Mouse (Mus musculus): ENCODE data around the gene Col6a3.

Gene Col6a3

GRCm38 (mm10) chr1:90793368-90793767 is 50.4 kb downstream of the Col6a3 start:
- DNase-seq, result no peak

DNA sequence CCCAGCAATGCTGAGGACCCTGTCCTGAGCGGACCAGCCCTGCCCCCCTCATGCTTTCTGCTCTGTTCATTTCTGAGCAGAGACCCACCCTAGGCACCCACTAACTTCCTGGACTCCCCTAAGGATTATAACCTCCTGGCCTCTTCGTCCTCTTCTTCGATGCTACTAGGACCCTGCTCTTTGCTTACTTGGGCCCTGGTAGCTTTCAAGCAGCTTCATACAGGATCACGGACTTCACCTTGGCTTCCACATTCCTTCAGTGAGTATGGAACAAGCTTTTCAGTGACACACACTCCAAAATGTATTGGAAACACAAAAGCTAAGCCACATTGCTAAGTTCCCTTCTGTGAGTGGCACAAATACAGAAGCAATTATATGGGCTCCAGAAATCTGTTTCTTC is 52.8 kb downstream of the Col6a3 start:
- DNase-seq, result no peak

- DNase-seq, result no peak
These were observed 54.3 kb downstream of the Col6a3 start for GRCm38 (mm10) chr1:90789506-90789905.

DNA sequence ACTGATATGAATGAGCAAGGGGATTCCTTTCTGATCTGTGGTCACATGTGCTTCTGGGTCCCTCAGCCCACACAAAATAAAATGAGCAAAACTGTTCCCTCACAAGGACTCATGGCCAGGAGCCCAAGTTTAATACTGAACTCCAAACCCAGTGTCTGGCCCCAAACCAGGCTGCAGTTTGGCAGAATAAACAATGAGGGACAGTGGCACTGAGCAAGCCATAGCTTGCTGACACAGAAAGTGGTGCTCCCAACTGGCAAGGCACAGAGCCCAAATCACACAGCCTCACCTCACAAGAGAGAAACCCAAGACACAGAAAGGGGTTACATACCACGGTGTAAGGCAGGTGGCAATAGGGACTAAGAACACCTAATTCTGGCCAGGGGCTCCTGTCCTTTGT is 63.3 kb downstream of the Col6a3 start:
- no peak for DNase-seq

- DNase-seq, result no peak
These were observed 64.7 kb downstream of the Col6a3 start for GRCm38 (mm10) chr1:90779072-90779471.

GRCm38 (mm10) chr1:90775477-90776241 is 68.1 kb downstream of the Col6a3 start:
- no peak for DNase-seq

- DNase-seq, result no peak
These were observed 72.6 kb downstream of the Col6a3 start for GRCm38 (mm10) chr1:90771172-90771571.

GRCm38 (mm10) chr1:90770027-90770426 is 73.7 kb downstream of the Col6a3 start:
- no peak for DNase-seq

DNA sequence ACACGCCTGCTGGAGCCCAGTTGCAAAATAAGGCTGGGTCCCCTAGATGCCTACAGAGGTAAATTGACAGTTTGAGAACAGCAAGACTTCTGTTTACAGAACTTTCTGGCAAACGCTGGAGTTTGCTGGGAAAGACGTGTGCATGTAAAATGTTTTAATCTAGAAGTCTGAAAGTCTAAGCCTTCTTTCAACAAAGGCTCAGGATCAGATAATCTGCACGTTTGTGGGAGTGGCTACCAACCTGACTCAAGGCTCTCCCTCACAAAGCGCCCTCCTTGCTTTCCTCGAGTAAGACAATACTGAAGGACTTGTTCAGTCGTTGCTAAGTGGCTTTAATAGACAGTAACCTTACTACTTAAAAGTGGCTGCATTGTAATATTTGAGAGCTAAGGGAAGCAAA is 74.5 kb downstream of the Col6a3 start:
- DNase-seq, result no peak

GRCm38 (mm10) chr1:90758091-90758673 is 85.6 kb downstream of the Col6a3 start:
- DNase-seq, result peak in 1 of 2 experiments; percentile 21

GRCm38 (mm10) chr1:90753869-90754563 is 89.8 kb downstream of the Col6a3 start:
- no peak for DNase-seq

DNA sequence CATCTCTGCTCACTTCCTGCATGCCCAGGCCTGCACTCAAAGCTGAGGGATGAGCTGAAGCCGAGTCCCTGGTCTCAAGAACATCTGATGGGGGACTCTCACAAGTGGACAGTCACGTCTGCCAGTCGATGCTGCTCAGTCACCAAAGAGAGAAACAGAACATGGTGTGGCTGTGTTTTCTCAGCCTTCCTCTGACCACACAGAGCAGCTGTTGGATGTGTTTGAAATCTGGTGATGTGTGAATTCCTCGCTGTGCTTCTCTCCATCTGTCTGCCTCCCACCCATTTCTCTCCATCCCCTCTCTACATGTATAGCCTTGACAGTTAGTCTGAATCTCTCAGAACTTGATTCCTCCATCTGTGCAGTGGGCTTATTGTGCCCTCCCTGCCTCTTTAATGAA is 92.5 kb downstream of the Col6a3 start:
- DNase-seq, result no peak

- DNase-seq, result no peak
These were observed 93.6 kb downstream of the Col6a3 start for GRCm38 (mm10) chr1:90750169-90750568.

- DNase-seq, result no peak
These were observed 95.2 kb downstream of the Col6a3 start for GRCm38 (mm10) chr1:90748544-90748943.

DNA sequence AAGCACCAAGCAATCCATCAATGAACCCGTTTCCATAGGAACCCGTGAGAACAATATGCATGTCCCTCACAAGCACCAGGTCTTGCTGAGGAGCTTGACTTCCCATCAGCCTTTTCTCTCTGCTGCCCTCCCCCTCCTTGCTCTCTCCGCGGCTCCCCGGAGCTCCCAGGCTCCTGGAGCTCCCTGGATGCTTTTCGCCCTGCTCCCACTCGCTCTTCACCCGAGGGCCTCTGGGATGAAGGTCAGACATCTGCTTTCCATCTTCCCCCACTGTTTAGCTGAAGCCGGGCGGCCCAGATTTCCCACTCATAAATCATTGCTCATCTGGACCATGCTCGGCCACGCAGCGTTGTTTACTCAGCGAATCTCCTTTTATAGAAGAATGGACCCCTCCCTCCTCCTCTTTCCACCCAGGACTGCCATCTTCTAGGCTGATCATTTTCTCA is 99.8 kb downstream of the Col6a3 start:
- peak; percentile 31 to 55 for DNase-seq

GRCm38 (mm10) chr1:90743445-90743844 is 100.3 kb downstream of the Col6a3 start:
- DNase-seq, result no peak

DNA sequence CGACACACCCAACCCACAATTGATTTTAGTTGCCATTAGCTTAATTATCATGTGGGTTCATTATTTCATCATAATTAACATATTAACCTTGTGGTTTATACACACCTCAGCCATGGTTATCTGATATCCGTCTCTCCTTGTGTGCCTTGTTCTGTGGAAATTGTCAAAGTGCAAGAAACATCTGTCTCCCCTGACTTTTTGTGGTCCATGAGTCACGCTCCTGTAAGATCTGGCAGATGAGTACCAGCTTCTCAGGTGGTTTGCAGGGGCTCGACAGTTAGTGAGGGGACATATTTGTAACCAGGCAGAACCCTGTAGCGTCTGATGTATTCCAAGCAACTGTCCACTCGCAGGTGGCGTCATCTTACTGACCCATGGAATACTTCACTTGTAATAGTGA is 101.1 kb downstream of the Col6a3 start:
- no peak for DNase-seq

DNA sequence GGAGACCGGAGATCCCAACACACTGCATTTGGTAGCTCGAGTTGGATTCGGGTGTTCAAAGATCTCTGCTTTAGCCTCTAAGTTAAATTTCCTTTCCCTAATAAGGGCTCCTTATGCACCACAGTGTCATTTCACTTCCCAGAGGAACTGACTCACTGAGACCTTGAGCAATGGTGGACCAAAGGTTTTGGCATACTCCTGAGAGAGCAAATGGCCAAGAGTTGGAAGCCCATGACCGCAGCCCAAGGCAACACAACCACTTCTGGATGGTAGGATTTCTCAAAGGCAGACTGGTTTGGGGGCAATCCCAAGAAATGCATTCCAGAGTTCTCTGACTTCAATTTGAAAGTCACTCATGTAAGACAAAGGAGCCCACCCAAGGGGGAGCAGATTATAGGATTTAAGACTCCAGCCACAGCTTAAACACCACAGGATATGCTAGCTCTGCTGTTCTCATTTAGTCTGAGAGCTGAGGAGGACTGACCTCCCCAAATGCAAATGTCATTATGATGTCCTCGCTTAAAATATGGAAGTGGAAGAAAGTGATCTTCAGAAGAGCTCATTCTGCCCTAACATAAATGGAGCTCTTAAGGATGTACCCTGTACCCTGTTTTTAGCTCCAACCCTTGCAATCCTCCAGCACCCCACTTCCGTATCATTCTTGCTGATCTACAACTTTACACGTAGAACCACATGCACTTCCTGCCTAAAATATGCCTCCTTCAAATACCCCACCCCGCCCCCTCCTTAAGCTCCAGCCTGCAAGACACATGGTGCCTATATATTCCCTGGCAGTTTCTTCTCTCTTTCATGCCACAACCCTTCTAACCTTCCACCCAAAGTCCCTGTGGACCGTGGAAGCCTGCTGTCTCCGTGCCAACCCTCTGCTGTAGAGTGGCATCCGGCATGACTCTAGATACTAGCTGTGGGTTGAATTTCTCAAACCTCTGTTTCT is 103.3 kb downstream of the Col6a3 start:
- DNase-seq, result no peak

- no peak for DNase-seq
These were observed 104.9 kb downstream of the Col6a3 start for GRCm38 (mm10) chr1:90738913-90739312.

DNA sequence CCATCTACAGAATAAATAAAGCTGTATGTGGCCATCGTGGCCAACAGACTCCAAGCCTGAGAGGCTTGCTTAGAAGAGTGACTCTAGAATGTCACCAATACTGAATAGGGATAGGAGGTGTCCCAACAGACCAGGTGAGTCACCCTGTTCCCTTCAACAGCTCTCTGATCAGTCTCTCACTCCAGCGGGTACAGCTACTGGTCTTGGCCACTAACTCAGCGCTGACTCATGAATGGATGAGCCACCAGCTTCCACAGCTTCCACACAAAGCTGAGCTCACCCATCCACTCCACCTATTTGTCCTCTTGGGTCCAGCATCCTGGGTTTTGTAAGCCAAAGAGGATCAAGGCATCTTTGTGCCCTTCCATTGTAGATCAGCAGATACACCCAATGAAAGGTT is 114.3 kb downstream of the Col6a3 start:
- DNase-seq, result no peak

- DNase-seq, result no peak
These were observed 120.0 kb downstream of the Col6a3 start for GRCm38 (mm10) chr1:90723754-90724153.

GRCm38 (mm10) chr1:90723325-90723724 is 120.4 kb downstream of the Col6a3 start:
- no peak for DNase-seq

GRCm38 (mm10) chr1:90722021-90722420 is 121.8 kb downstream of the Col6a3 start:
- no peak for DNase-seq
